Mouse (Mus musculus) limb, embryonic 11.5 days (tissue): ENCODE measurements around the gene Gm44502. TPM values are rescaled to one million over a fixed set of nuclear protein-coding genes. Genes with fewer than 3 reads are reported as not detected.
A peak's percentile ranks its signal among the peaks of the same experiment; 100 is the strongest.

ENCODE experiments used
- ATAC-seq: fragments of 200-750 bp; cut with Nextera tagmentation; 2 replicates; pipeline ENCODE4 v1.8.0; 2017; ENCODE audit warnings: low read depth; ENCODE audit not compliant: insufficient number of reproducible peaks, low FRiP score, low TSS enrichment
- DNase-seq: peaks from one replicate; pipeline ENCODE4 v3.0.0-alpha.2; 2015; ENCODE audit warnings: low spot score
- H3K27ac ChIP-seq: fragments of 300-500 bp; sonication (generic); replicated peaks from 2 replicates; pipeline ENCODE4 v1.5.1; 2014; ENCODE audit warnings: low read depth, mild to moderate bottlenecking, low read length
- H3K27me3 ChIP-seq: fragments of 300-500 bp; sonication (generic); 2 replicates; pipeline ENCODE4 v1.6.1; 2014; ENCODE audit warnings: mild to moderate bottlenecking, low read length, mixed read lengths; ENCODE audit not compliant: control insufficient read depth, insufficient read depth
- H3K36me3 ChIP-seq: fragments of 300-500 bp; sonication (generic); 2 replicates; pipeline ENCODE4 v1.6.1; 2014; ENCODE audit warnings: mild to moderate bottlenecking, low read length, moderate library complexity, mixed read lengths; ENCODE audit not compliant: control insufficient read depth, insufficient read depth
- H3K4me1 ChIP-seq: fragments of 300-500 bp; sonication (generic); 2 replicates; pipeline ENCODE4 v1.6.1; 2014; ENCODE audit warnings: low read length, mixed read lengths; ENCODE audit not compliant: control insufficient read depth, insufficient read depth
- H3K4me2 ChIP-seq: fragments of 300-500 bp; sonication (generic); 2 replicates; pipeline ENCODE4 v1.6.1; 2014; ENCODE audit warnings: low read depth, mild to moderate bottlenecking, moderate library complexity; ENCODE audit not compliant: severe bottlenecking
- H3K4me3 ChIP-seq: fragments of 300-500 bp; sonication (generic); 2 replicates; pipeline ENCODE4 v1.5.1; 2014; ENCODE audit warnings: low read depth, low read length
- H3K9ac ChIP-seq: fragments of 300-500 bp; sonication (generic); 2 replicates; pipeline ENCODE4 v1.6.1; 2014; ENCODE audit warnings: mild to moderate bottlenecking, low read length
- H3K9me3 ChIP-seq: fragments of 300-500 bp; sonication (generic); 2 replicates; pipeline ENCODE4 v1.6.1; 2016; ENCODE audit warnings: low read length; ENCODE audit not compliant: control insufficient read depth
- WGBS: fragments of 180-500 bp; shearing (Covaris S2); extraction: QIAGEN DNeasy Blood & Tissue Kit; methylation state at CpG from one replicate; pipeline ENCODE4 v1.1.7; 2014; 5-methylcytosine and 5-hydroxymethylcytosine counted together
- polyA plus RNA-seq: library from polyadenylated mRNA; unstranded; fragments of >200 nt; fragmentation: Nextera tagmentation; extraction: Ambion mirVana; gene quantifications from 2 replicates; pipeline ENCODE4 v1.2.1, GENCODE M21; 2014

The Gm44502 gene
- polyA plus RNA-seq, 1 experiment from 2014 or later, result not detected

DNA sequence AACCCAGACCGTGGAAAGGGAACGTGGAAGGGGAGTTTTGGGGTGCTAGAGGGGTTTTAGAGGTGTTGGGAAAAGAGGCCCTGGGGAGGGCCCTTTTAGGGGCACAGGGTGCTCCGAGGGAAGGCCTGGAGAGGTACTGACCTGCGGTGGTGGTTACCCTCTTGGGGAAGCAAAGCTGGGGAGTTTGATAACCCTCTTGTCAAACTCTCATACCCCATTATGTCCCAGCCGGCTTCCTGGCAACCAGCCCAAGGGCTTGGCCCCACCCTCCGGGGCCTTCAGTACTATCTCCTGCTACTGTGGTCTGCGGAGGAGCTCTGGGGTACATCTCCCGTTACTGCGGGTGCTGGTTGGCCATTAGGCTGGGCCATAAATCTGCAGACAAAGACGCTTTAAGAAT is 50.1 kb downstream of the Gm44502 start:
- peak overlapping the region; percentile 34 for H3K4me3 ChIP-seq
- H3K9ac ChIP-seq, result peak overlapping the region; percentile 0; the same call in 1 of the 2 replicates
- peaks cover 6% of the 10 kb centered on the region for H3K4me1 ChIP-seq
- H3K9me3 ChIP-seq, result no peaks in the 10 kb centered on the region
- no peak for ATAC-seq
- H3K27me3 ChIP-seq, result peaks cover 41% of the 10 kb centered on the region
- 10% methylated on average over 10 of the region's 10 CpGs for WGBS
- no peak overlapping the region for H3K27ac ChIP-seq
- DNase-seq, result no peak
- H3K36me3 ChIP-seq, result no peaks in the 10 kb centered on the region
- peak overlapping the region; percentile 63 for H3K4me2 ChIP-seq

DNA sequence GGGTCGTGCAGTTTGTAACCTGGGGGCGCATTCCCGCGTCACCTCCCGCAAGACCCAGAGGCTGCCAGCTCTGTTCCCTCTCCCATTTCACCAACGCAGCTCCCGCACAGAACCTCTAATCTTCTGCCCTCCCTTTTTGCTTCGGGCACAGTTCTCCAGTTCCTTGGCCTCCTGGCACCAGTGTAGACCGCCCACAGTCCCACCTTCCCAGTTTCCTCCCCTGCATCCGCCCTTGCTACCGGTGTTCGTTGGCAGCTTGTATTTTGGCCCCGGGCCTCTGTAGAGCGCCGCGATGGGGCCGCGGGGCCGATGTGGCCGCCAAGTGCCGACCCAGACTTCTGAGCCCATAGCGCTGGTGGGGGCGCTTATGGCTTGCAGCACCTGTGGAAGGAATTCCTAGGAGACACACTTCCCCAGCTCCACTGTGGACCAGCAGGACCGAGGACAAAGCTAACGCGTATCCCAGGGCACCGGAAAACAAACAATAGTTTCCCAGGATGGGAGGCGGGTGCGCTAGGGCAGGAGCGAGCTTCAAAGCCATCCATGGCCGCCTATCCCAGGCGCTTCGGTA is 50.6 kb downstream of the Gm44502 start, which contains the start of gene Odf3b:
Gene Odf3b (minus strand): TSS at position 452 of the 571 bp plus-strand sequence.
- Histone ChIP-seq H3K9me3 (no peaks in the 10 kb centered on the region), H3K27me3 (peaks cover 41% of the 10 kb centered on the region), H3K4me1 (peaks cover 10% of the 10 kb centered on the region), H3K36me3 (no peaks in the 10 kb centered on the region), H3K9ac (peak within 1 kb of the TSS; percentile 5), H3K4me2 (peak within 1 kb of the TSS; percentile 63), H3K4me3 (peak within 1 kb of the TSS; percentile 34), H3K27ac (no peak within 1 kb of the TSS)
- under 1% methylated on average over 31 of the region's 33 CpGs for WGBS
- ATAC-seq, result no peak; the same call in 1 of the 2 replicates
- peak; percentile 58 for DNase-seq

DNA sequence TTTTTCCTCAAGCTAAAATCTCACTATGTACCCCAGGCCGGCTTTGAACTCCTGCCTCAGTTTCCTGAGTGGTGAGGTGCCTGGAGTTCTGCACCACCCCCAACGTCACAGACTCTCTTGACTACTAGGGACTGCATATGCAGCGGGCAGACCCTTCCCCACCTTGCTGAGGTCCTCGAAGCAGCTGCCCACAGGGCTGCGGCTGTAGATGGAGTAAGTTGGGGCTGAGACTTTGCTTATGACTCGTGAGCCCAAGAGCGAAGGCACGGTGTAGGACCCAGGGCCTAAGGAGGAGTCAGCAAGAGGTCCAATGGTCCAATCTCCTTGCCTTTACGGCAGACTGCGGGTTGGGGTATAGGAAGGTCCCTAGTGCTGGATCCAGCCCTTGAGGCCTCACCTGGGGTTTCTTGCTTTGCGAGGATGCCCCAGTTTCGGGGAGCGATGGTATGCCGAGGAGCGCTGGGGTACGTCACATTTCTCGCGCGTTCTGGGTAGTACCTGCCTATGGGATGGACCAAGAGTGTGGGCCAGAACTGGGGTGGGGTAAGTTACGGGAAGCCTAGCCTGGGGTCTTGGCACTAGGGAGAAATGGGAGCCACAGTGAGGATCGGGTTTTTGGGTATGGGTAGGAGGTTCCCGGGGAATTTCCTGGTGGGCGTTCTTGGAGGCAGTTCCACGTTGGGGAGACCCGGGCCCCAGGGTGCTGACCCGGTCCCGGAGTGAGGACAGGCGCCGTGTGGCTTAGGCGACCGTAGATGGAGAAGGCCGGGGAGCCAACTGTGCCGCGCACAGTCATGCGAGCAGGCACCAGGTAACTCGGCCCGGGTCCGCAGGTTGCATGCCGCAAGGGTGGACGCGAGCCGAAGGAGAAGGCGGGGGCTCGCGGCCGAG is 51.3 kb downstream of the Gm44502 start:
- Histone ChIP-seq H3K9me3 (no peaks in the 10 kb centered on the region), H3K4me1 (peaks cover 10% of the 10 kb centered on the region), H3K36me3 (no peaks in the 10 kb centered on the region), H3K4me2 (peak overlapping the region; percentile 63), H3K4me3 (peak overlapping the region; percentile 34), H3K27me3 (peaks cover 41% of the 10 kb centered on the region), H3K27ac (no peak overlapping the region), H3K9ac (peak overlapping the region; percentile 5; the same call in 1 of the 2 replicates)
- WGBS, result 12% methylated on average over 39 of the region's 46 CpGs
- ATAC-seq, result no peak
- DNase-seq, result no peak

DNA sequence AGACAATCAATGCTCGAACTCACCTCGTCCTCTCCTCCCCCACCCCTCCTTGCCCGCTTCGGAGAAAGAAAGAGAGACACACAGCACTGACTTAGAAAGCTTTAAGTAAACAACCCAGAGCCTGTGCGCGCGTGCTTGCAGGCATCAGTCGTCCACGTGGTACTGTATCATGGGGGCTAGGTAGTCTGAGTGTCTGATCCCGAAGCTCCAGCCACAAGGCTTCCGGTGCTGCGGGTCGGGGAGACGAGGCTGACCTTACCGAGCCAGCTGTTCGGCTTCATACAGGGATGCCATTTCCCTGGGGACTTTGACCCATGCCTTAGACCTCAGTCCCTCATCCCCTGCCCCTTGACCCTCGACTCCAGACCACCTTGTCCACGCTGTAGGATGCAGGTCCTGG is 52.1 kb downstream of the Gm44502 start:
- Histone ChIP-seq H3K9ac (no peak overlapping the region), H3K4me1 (peaks cover 15% of the 10 kb centered on the region), H3K9me3 (no peaks in the 10 kb centered on the region), H3K27me3 (peaks cover 41% of the 10 kb centered on the region), H3K36me3 (no peaks in the 10 kb centered on the region), H3K4me2 (no peak overlapping the region), H3K27ac (no peak overlapping the region), H3K4me3 (no peak overlapping the region; the same call in 1 of the 2 replicates)
- 5% methylated on average over 18 of the region's 18 CpGs for WGBS
- no peak for DNase-seq
- no peak for ATAC-seq

DNA sequence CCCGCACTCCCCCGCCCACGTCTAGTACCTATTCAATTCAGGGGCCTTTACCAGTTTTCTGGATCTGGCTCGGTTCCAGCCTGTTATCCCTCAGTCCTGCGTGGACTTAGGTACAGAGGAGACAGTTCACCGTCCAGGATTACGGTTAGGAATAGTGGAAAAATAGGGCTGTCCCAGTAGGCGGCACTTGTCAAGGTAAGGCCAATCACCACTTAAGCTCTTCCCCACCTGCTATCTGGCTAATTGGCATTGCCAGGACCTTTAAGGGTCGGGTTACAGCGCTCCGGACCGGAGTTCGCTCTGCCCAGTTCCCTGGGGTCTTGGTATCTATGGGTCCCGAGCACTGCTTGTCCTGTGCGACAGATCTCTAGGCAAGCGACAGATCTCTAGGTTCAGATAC is 52.5 kb downstream of the Gm44502 start, which contains the start of gene Tymp:
Gene Tymp (minus strand): TSS at position 83 of the 400 bp plus-strand sequence.
- Histone ChIP-seq H3K9ac (no peak within 1 kb of the TSS), H3K27ac (no peak within 1 kb of the TSS), H3K36me3 (peaks cover 2% of the 10 kb centered on the region; the same call in 1 of the 2 replicates), H3K4me3 (no peak within 1 kb of the TSS; the same call in 1 of the 2 replicates), H3K9me3 (no peaks in the 10 kb centered on the region), H3K4me2 (no peak within 1 kb of the TSS), H3K4me1 (peaks cover 15% of the 10 kb centered on the region), H3K27me3 (peaks cover 41% of the 10 kb centered on the region)
- DNase-seq, result no peak
- ATAC-seq, result no peak
- 10% methylated on average over 16 of the region's 16 CpGs for WGBS

DNA sequence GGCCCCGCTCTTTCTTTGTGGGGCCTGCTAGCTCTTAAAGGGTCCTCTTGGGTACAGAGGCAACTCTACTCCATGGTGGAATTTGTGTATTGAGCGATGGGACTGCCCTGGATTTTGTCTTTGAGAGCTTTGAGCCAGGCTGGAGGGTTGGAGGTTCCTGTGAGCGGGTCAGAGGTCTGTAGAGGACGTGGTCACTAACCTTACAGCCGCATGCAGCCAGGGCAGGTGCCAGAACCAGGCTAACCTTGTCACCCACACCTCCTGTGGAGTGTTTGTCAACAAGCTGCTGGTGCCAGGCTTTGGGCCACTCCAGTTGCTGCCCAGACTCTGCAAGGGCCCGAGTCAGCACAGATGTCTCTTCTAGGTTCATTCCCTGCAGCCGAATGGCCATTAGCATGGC is 53.5 kb downstream of the Gm44502 start:
- WGBS, result 82% methylated on average over 7 of the region's 7 CpGs
- H3K4me1 ChIP-seq, result peaks cover 15% of the 10 kb centered on the region
- no peak for DNase-seq

DNA sequence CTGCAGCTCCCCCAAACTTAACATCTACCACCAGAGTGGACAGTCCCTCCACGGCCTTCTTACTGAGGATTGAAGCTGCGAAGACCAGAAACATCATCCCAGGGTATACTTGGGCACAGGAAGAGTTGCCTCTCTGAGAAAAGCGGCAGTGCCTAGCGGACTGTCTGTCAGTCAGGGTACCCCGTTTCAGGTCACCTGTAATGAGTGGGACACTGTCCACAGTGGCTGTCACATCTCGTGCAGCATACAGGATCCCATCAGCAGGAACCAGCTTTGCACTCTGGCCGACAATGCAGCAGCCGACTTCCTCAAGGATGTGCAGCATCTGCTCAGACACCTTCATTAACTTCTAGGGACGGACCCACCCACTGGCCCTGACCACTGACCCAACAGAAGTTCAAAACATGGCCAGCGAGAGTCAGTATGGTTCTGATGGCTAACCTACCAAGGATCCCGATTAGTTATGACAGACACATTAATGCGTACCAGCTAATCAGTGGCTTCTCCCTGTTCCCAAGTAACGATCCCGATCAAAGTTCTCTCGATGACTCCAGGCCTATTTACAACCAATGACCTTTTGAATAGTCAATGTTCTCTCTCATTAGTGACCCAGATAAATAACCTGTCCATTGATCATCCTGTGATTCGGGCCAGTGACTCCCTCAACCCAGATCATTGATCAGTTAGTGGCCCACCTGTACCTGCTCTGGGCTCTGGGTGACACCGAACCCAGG is 54.5 kb downstream of the Gm44502 start:
- no peak overlapping the region for H3K4me2 ChIP-seq
- peaks cover 15% of the 10 kb centered on the region for H3K36me3 ChIP-seq
- H3K9ac ChIP-seq, result no peak overlapping the region
- whole genome bisulfite sequencing, result 91% methylated on average over 17 of the region's 17 CpGs
- no peaks in the 10 kb centered on the region for H3K9me3 ChIP-seq
- no peak for ATAC-seq
- no peak overlapping the region for H3K27ac ChIP-seq
- H3K4me3 ChIP-seq, result no peak overlapping the region
- H3K27me3 ChIP-seq, result peaks cover 37% of the 10 kb centered on the region
- DNase-seq, result no peak
- peaks cover 15% of the 10 kb centered on the region for H3K4me1 ChIP-seq

More for the DNA sequence above, 53.5 kb downstream of the Gm44502 start:
- H3K4me3 ChIP-seq, result no peak overlapping the region
- ATAC-seq, result no peak
- no peak overlapping the region for H3K27ac ChIP-seq
- H3K27me3 ChIP-seq, result peaks cover 41% of the 10 kb centered on the region
- H3K9ac ChIP-seq, result no peak overlapping the region
- H3K4me2 ChIP-seq, result no peak overlapping the region
- no peaks in the 10 kb centered on the region for H3K9me3 ChIP-seq
- peaks cover 9% of the 10 kb centered on the region; the same call in 1 of the 2 replicates for H3K36me3 ChIP-seq

DNA sequence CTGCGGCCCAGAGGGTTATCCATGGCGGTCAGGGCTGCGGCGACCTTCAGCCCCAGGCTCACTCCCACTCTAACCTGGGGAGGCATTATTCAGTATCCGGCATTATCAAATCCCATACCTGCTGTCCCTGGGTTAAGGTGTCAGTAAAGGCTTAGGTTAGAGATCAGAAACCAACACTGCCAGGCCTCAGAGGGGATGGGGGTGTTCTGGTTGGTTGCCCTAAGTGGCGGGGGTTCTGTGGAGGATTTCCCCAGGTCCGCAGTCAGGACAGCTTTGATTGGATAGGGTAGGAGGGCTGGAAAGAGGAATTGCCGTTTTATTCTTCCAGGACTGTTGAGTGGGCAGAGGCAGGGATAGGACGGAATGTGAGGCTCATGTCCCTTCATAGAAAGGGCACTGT is 55.2 kb downstream of the Gm44502 start:
- no peaks in the 10 kb centered on the region for H3K9me3 ChIP-seq
- peaks cover 15% of the 10 kb centered on the region for H3K4me1 ChIP-seq
- H3K27ac ChIP-seq, result peak overlapping the region; percentile 91
- ATAC-seq, result no peak
- DNase-seq, result no peak
- H3K36me3 ChIP-seq, result peaks cover 19% of the 10 kb centered on the region
- H3K9ac ChIP-seq, result peak overlapping the region; percentile 66
- peak overlapping the region; percentile 84 for H3K4me2 ChIP-seq
- H3K27me3 ChIP-seq, result peaks cover 34% of the 10 kb centered on the region
- WGBS, result 46% methylated on average over 9 of the region's 9 CpGs
- H3K4me3 ChIP-seq, result peak overlapping the region; percentile 57
